Mouse (Mus musculus) C2C12 (cell line): Measurements from ENCODE around the gene Cntnap5b. TPM values are rescaled to one million over a fixed set of nuclear protein-coding genes. Genes with fewer than 3 reads are reported as not detected.
"Not testable (repeated sequence)": the region's sequence is repeated elsewhere in the genome, so short reads cannot be mapped to it uniquely, and the experiment has no call there.

Source experiments
- H3K27me3 ChIP-seq: one replicate; pipeline ENCODE4 v1.6.1; 2011; ENCODE audit not compliant: control insufficient read depth, insufficient read depth, insufficient read length
- H3K36me3 ChIP-seq: one replicate; pipeline ENCODE4 v1.6.1; 2011; ENCODE audit not compliant: control insufficient read depth, insufficient read depth
- H3K4me3 ChIP-seq: one replicate; pipeline ENCODE4 v1.5.1; 2011; ENCODE audit warnings: mild to moderate bottlenecking, control low read depth; ENCODE audit not compliant: poor library complexity, insufficient read depth, severe bottlenecking
- H3K79me2 ChIP-seq: one replicate; pipeline ENCODE4 v1.6.1; 2011; ENCODE audit not compliant: control insufficient read depth, insufficient read depth
- H3K79me3 ChIP-seq: one replicate; pipeline ENCODE4 v1.6.1; 2011; ENCODE audit warnings: low read depth, control low read depth
- H3ac ChIP-seq: one replicate; pipeline ENCODE3; 2011; ENCODE audit warnings: low read depth; ENCODE audit not compliant: control insufficient read depth, insufficient read length
- CEBPB ChIP-seq: IDR thresholded peaks from one replicate; pipeline ENCODE4 v1.6.1; 2011; ENCODE audit warnings: low read depth, mild to moderate bottlenecking, control low read depth, moderate library complexity
- CTCF ChIP-seq: IDR thresholded peaks from one replicate; pipeline ENCODE4 v1.5.1; 2011; ENCODE audit not compliant: control insufficient read depth, insufficient read depth, insufficient read length
- FOSL1 ChIP-seq: IDR thresholded peaks from one replicate; pipeline ENCODE4 v1.8.0; 2011; ENCODE audit warnings: mild to moderate bottlenecking, low read length; ENCODE audit not compliant: poor library complexity, insufficient read depth, severe bottlenecking
- MAX ChIP-seq: IDR thresholded peaks from one replicate; pipeline ENCODE4 v1.6.1; 2011; ENCODE audit warnings: mild to moderate bottlenecking, control low read depth
- MYOD1 ChIP-seq: IDR thresholded peaks from one replicate; pipeline ENCODE4 v1.6.1; 2011; ENCODE audit warnings: low read depth; ENCODE audit not compliant: control insufficient read depth, insufficient read length
- MYOG ChIP-seq: IDR thresholded peaks from one replicate; pipeline ENCODE4 v1.6.1; 2011; ENCODE audit not compliant: control insufficient read depth, insufficient read length; ENCODE audit errors: extremely low read depth
- USF1 ChIP-seq: IDR thresholded peaks from one replicate; pipeline ENCODE4 v1.6.1; 2011; ENCODE audit warnings: low read depth, mild to moderate bottlenecking, control low read depth, moderate library complexity
- polyA plus RNA-seq: library from polyadenylated mRNA; unstranded; fragments of >200 nt; fragmentation: generic; extraction: Trizol; gene quantifications from one replicate; pipeline ENCODE4 v1.2.1, GENCODE M21; 2012; ENCODE audit warnings: missing spikeins

The Cntnap5b gene
- polyA plus RNA-seq, 1 experiment = not detected

DNA sequence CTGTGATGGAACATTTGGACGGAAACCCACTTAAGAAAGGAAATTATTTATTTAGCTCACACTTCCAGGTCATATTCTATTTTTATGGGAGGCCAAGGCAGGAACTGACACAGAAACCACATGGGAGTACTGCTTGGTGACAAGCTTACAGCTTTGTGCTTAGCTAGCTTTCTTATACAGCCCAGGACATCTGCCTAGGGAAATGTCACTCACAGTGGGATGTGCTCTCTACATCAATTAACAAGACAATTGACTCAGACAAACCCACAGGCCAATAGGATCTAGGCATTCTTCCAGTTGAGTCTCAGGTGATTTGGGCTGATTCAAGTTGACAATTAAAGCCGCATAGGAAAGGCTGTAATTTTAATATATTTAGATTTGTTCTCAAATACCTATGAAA lies 135.2 kb downstream of the Cntnap5b start:
- Histone ChIP-seq H3K79me3 (no peaks in the 10 kb centered on the region), H3K27me3 (no peaks in the 10 kb centered on the region), H3K79me2 (no peaks in the 10 kb centered on the region), H3K36me3 (no peaks in the 10 kb centered on the region), H3K4me3 (no peak overlapping the region), H3ac (no peak overlapping the region)
- TF ChIP-seq FOSL1 (no peak), MYOG (no peak), MYOD1 (no peak), CEBPB (no peak), CTCF (no peak), MAX (no peak), USF1 (no peak)

DNA sequence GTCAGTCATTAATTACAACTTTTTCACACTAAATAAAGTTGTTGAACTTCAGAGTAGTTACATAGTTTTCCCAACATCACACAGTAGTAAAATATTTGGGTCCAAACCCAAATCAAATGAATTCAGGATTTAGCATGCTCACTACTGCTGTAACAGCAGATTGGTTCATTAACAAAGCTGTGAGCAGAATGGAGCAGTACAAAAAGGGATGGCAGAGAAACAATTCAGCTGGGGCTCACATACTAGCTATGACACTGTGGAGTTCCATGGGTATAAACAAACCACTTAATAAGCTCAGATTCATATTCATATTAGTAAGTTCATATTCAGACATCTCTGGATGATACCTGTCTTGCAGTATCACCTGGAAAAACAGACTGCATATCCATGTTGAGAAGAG lies 170.9 kb downstream of the Cntnap5b start:
- no peak for TF ChIP-seq MYOG
- TF ChIP-seq FOSL1 = no peak
- no peak for TF ChIP-seq MYOD1
- no peak for TF ChIP-seq USF1
- Histone ChIP-seq H3K27me3 (no peaks in the 10 kb centered on the region), H3K36me3 (no peaks in the 10 kb centered on the region), H3K4me3 (no peak overlapping the region), H3ac (no peak overlapping the region), H3K79me2 (no peaks in the 10 kb centered on the region), H3K79me3 (no peaks in the 10 kb centered on the region)

DNA sequence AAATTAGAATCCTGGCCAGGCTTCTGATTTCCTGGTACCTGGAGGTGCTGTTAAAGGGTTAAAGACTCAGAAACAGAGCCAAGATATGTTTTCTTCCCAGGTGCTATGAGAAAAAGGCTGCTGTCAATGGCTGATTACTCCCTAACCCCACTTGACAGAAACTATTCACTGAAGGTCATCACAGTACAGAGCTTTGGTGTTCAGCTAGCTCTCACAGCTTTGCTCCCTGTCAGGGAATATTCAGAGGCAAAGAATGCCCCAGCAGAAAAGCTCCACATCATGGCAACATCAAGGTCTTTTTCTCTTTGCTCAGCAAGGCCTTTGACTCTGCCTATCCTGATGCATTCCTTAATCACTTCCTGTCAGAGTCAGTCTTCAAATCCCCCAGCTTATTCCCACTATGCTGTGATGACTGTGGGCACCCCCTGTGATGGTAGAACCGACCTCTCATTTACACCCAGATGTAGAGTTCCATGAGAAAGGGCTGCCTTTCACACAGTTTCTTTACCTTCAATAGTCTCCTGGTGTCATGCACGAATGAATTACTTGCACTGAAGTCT lies 186.9 kb downstream of the Cntnap5b start:
- Histone ChIP-seq H3ac (no peak overlapping the region), H3K4me3 (no peak overlapping the region), H3K79me2 (no peaks in the 10 kb centered on the region), H3K79me3 (no peaks in the 10 kb centered on the region), H3K27me3 (no peaks in the 10 kb centered on the region), H3K36me3 (no peaks in the 10 kb centered on the region)
- TF ChIP-seq CEBPB = no peak
- TF ChIP-seq USF1 = no peak
- TF ChIP-seq CTCF = no peak
- TF ChIP-seq MYOG = no peak

DNA sequence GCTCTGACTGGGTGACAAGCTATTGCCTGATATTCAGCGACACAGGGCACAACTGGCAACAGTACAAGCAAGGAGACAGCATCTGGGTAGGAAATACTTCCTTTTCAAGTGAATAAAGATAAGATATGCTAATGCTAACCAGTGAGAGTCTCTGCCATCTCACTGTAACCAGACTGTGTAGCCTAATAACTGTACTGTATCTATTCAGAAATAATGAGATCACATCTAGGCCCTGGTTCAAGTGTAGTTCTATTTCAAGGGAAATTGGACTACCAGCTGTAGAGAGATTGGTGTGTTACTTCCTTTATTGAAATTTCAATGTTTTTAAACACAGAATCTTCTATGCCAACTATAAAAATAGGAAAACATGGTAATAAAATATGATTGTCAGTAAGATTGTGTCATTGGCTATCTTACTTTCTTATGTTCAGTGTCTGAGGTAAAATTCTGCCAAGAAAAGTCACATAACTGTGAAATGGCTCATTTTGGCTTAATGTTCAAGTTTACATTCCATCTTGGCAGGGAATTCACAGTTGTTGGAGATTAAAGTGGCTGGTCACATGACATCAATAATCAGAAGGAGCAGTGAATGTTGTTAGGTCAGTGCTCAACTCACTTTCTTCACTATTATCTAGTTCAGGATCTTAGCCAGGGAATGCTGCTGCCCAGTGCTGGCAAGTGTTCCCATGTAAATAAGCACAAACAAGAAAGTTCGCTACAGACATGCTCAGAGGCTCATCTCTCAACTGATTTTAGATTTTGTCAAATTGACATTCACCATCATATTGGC lies 194.9 kb downstream of the Cntnap5b start:
- no peaks in the 10 kb centered on the region for H3K79me2 ChIP-seq
- TF ChIP-seq MYOG (no peak), CTCF (no peak), FOSL1 (no peak), CEBPB (no peak), MYOD1 (no peak), MAX (no peak), USF1 (no peak)
- no peak overlapping the region for H3K4me3 ChIP-seq
- no peak overlapping the region for H3ac ChIP-seq
- H3K79me3 ChIP-seq = no peaks in the 10 kb centered on the region
- no peaks in the 10 kb centered on the region for H3K36me3 ChIP-seq
- no peaks in the 10 kb centered on the region for H3K27me3 ChIP-seq

DNA sequence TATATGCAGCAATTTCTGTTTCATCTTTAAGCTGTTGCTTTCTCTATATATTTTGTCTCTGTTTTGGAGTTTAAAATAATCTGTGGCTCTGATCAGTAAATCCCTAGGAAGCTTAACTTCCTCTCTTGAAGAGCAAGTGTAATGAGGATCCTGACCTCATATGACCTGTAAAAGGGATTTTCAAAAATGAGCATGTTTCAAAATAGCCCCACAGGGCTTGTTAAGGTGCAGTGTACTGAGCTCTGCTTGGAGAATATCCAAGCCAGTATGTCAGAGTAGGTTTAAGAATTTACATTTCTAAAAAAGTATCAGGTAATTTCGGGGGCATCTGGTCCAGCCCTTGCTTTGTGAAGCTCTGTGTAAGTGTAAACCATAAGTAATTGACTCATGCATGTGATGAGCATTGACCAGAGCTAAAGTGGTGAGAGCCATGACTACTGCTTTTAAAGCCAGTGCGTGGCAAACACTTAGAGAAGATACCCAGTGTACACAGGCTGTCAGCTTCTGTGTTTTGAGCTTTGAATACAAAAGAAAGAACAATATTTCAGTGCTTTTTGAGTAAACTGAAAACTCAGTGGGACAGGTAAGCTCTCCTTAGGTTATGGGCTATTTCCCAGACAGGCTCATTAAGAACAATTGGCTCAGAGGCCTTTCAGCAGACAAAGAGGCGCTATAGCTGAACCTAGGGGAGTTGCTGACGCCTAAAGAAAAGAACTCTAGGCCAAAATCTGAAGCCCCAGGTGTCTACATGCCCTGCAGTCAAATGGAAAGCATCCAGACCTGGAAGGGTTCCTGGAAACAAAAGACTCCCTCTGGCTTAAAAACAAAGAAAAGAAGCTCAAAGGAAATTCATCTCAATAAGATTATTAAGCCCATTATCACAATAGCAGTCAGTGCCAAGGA lies 197.9 kb downstream of the Cntnap5b start:
- Histone ChIP-seq H3K79me2 (no peaks in the 10 kb centered on the region), H3K79me3 (no peaks in the 10 kb centered on the region), H3ac (no peak overlapping the region), H3K36me3 (no peaks in the 10 kb centered on the region), H3K27me3 (no peaks in the 10 kb centered on the region), H3K4me3 (no peak overlapping the region)
- TF ChIP-seq MAX (no peak), MYOG (no peak), USF1 (no peak)

DNA sequence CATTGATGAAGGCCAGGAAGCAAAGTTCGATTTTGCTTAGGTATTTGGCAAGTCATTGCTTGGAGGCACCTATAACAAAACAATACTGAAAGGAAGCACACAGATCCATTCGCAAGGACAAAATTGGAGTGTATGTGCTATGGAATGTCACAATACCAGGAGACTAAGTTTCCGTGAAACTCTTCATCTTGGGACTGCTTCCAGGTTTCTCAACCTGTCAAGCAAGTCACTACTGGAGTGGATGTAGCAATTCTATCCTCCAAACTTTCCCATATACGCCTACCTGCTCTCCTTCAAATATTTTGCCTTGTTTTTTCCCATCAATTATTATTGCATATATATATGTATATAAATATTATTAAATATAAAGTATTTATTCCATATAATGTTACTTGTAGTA lies 228.7 kb downstream of the Cntnap5b start:
- not testable (repeated sequence) for H3K36me3 ChIP-seq, H3K79me2 ChIP-seq, H3K4me3 ChIP-seq, H3K27me3 ChIP-seq, H3ac ChIP-seq, H3K79me3 ChIP-seq
